Mouse (Mus musculus) hindbrain, embryonic 16.5 days (tissue): ENCODE results near the gene Zfp536. TPM values are rescaled to one million over a fixed set of nuclear protein-coding genes. Genes with fewer than 3 reads are reported as not detected.

Source experiments
- ATAC-seq: fragments of 200-750 bp; cut with Nextera tagmentation; 2 replicates; pipeline ENCODE4 v1.8.0; 2017; ENCODE audit warnings: moderate TSS enrichment, moderate library complexity
- H3K27ac ChIP-seq: fragments of 300-500 bp; sonication (generic); 2 replicates; pipeline ENCODE4 v1.5.1; 2014; ENCODE audit warnings: low read depth, mild to moderate bottlenecking, control low read depth, low read length, moderate library complexity
- H3K27me3 ChIP-seq: fragments of 300-500 bp; sonication (generic); replicated peaks from 2 replicates; pipeline ENCODE4 v1.6.1; 2014; ENCODE audit warnings: low read length; ENCODE audit not compliant: control insufficient read depth, insufficient read depth
- H3K36me3 ChIP-seq: fragments of 300-500 bp; sonication (generic); 2 replicates; pipeline ENCODE4 v1.6.1; 2014; ENCODE audit warnings: mild to moderate bottlenecking, low read length, moderate library complexity, mixed read lengths; ENCODE audit not compliant: control insufficient read depth, insufficient read depth
- H3K4me1 ChIP-seq: fragments of 300-500 bp; sonication (generic); 2 replicates; pipeline ENCODE4 v1.6.1; 2014; ENCODE audit warnings: low read depth, low read length; ENCODE audit not compliant: control insufficient read depth, insufficient read depth
- H3K4me2 ChIP-seq: fragments of 300-500 bp; sonication (generic); 2 replicates; pipeline ENCODE4 v1.6.1; 2014; ENCODE audit warnings: mild to moderate bottlenecking, low read length, control low read depth, moderate library complexity
- H3K4me3 ChIP-seq: fragments of 300-500 bp; sonication (generic); 2 replicates; pipeline ENCODE4 v1.5.1; 2014; ENCODE audit warnings: mild to moderate bottlenecking, low read length, control low read depth, moderate library complexity
- H3K9ac ChIP-seq: fragments of 300-500 bp; sonication (generic); 2 replicates; pipeline ENCODE4 v1.6.1; 2014; ENCODE audit warnings: low read depth, mild to moderate bottlenecking, control low read depth, low read length, moderate library complexity
- H3K9me3 ChIP-seq: fragments of 300-500 bp; sonication (generic); 2 replicates; pipeline ENCODE4 v1.6.1; 2014; ENCODE audit warnings: mild to moderate bottlenecking, low read length, moderate library complexity; ENCODE audit not compliant: control insufficient read depth
- WGBS: fragments of 180-500 bp; shearing (Covaris S2); extraction: QIAGEN DNeasy Blood & Tissue Kit; methylation state at CpG from one replicate; pipeline ENCODE4 v1.1.7; 2014; 5-methylcytosine and 5-hydroxymethylcytosine counted together
- polyA plus RNA-seq: library from polyadenylated mRNA; unstranded; fragments of >200 nt; fragmentation: Nextera tagmentation; extraction: Ambion mirVana; gene quantifications from 2 replicates; pipeline ENCODE4 v1.2.1, GENCODE M21; 2015

The Zfp536 gene
- polyA plus RNA-seq, 1 experiment from 2014 or later, result 28.5 TPM

DNA sequence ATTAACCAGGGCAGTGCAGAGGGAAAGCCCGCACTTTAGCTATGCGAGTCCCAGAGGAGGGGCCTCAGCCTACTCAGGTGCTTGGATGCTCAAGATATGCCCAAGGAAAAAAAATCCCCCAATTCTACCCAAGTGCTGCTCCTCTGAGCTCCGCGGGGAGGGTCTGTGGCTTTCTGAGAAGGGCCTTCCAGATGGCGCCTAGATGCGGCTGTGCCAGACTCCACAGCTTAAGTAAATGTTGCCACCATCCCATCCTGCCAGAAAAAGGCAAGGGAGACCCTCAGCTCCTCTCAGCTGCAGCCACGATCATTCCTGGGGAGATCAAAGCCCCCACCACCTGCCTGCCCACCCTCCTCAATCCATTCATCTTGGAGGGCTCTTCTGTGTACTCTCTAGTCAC, 212.9 kb downstream of the Zfp536 start:
- WGBS, result 61% methylated on average over 7 of the region's 7 CpGs
- Histone ChIP-seq H3K9me3 (no peaks in the 10 kb centered on the region), H3K27ac (no peak overlapping the region), H3K36me3 (no peaks in the 10 kb centered on the region), H3K4me2 (no peak overlapping the region), H3K4me3 (no peak overlapping the region), H3K4me1 (peaks cover 32% of the 10 kb centered on the region), H3K9ac (no peak overlapping the region), H3K27me3 (no peaks in the 10 kb centered on the region)
- no peak for ATAC-seq

GRCm38 (mm10) chr7:37559851-37560250, 213.6 kb downstream of the Zfp536 start:
- Histone ChIP-seq H3K36me3 (no peaks in the 10 kb centered on the region), H3K27ac (no peak overlapping the region), H3K27me3 (no peaks in the 10 kb centered on the region), H3K4me3 (no peak overlapping the region), H3K4me2 (no peak overlapping the region), H3K9me3 (no peaks in the 10 kb centered on the region), H3K9ac (no peak overlapping the region), H3K4me1 (peaks cover 28% of the 10 kb centered on the region)
- ATAC-seq, result no peak
- 45% methylated on average over 3 of the region's 3 CpGs for WGBS

DNA sequence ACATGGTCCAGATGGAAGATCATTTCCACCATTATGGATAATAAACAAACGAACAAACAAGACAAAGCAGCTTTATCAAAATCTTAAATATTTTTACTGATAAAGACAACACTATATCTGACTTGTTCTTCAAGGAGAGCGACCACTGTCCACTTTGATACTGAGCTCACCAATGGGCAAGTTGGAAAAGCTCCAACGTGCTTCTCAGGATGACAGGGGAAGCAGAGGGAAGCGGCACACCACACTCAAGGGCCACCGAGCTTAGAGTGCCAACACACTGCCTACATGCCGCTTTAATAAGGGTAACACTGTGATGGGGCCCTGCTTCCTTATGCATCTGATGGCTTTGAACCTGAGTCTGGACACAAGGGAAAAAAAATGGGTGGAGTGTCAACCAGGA, 214.1 kb downstream of the Zfp536 start:
- no peaks in the 10 kb centered on the region for H3K27me3 ChIP-seq
- no peak overlapping the region for H3K4me2 ChIP-seq
- no peaks in the 10 kb centered on the region for H3K36me3 ChIP-seq
- H3K4me1 ChIP-seq, result peaks cover 23% of the 10 kb centered on the region
- H3K4me3 ChIP-seq, result no peak overlapping the region
- WGBS, result 78% methylated on average over 6 of the region's 6 CpGs
- H3K27ac ChIP-seq, result no peak overlapping the region
- no peak overlapping the region for H3K9ac ChIP-seq
- ATAC-seq, result no peak
- H3K9me3 ChIP-seq, result no peaks in the 10 kb centered on the region

- no peak for ATAC-seq
- Histone ChIP-seq H3K9ac (no peak overlapping the region), H3K4me1 (no peaks in the 10 kb centered on the region; the same call in 1 of the 2 replicates), H3K9me3 (no peaks in the 10 kb centered on the region), H3K36me3 (no peaks in the 10 kb centered on the region), H3K27ac (no peak overlapping the region), H3K4me3 (no peak overlapping the region), H3K4me2 (no peak overlapping the region), H3K27me3 (no peaks in the 10 kb centered on the region)
- WGBS, result 74% methylated on average over 1 of the region's 1 CpGs
These were observed 216.6 kb downstream of the Zfp536 start for GRCm38 (mm10) chr7:37556811-37557210.

DNA sequence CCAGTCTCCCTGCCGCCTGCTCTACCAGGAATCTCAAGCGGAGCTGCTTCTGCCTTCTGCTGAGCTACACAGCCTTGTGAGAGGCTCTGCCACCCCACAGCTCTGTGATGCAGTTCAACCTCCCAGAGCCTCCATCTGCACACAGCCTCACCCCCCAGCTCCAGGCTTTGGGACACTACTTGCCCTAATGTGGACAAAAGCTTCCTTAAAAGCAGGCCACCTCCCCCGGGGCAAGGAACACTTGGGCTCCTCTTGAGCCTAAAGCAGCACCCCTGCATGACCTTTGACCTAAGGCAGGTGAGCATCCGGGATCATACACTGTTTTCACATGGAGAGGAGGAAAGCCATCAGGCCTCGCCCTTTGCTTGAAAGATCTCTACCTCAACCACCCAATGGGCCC, 219.0 kb downstream of the Zfp536 start:
- Histone ChIP-seq H3K4me2 (no peak overlapping the region), H3K4me3 (no peak overlapping the region), H3K9me3 (no peaks in the 10 kb centered on the region), H3K36me3 (no peaks in the 10 kb centered on the region), H3K9ac (no peak overlapping the region), H3K27ac (no peak overlapping the region), H3K4me1 (no peaks in the 10 kb centered on the region), H3K27me3 (no peaks in the 10 kb centered on the region)
- 76% methylated on average over 5 of the region's 5 CpGs for WGBS
- no peak for ATAC-seq

DNA sequence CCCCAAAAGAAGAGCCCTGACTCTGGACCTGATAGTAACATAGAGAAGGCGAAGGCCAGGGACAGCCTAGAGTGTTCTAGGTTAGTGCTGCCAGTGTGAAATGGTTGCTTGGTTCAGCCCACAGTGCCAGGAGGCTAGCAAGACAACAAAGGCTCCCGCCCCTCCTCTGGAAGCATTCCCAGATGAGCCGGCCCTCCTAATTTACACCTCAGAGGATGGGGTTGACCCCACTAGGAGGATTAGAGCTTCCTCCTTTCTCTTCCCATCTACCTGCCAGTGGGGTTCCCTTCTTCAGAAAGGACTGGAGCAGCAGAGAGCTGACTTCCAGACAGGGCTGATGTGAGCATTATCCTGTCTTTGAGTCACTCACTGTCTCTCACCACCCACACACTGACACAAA, 219.8 kb downstream of the Zfp536 start:
- 48% methylated on average over 3 of the region's 3 CpGs for WGBS
- Histone ChIP-seq H3K27me3 (no peaks in the 10 kb centered on the region), H3K9ac (no peak overlapping the region), H3K36me3 (no peaks in the 10 kb centered on the region), H3K4me1 (no peaks in the 10 kb centered on the region; the same call in 1 of the 2 replicates), H3K4me2 (no peak overlapping the region), H3K27ac (no peak overlapping the region), H3K9me3 (no peaks in the 10 kb centered on the region), H3K4me3 (no peak overlapping the region)
- ATAC-seq, result peak; percentile 35; the same call in 1 of the 2 replicates

DNA sequence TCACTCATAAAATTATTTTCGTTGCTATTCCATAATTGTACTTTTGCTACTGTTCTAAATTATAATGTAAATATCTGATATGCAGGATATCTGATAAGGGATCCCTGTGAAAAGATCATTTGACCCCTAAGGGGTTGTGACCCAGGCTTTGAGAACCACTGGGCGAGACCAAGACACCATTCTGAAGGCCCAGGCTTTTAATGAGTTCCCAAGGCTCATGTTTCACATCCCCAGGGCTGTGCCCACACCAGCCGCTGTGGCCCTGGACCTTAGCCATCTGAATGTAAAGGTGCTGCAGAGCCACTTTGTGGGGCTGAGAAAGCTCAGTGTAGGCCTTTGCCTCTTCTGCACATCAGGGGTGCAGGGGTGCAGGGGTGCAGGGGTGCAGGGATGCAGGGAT, 221.1 kb downstream of the Zfp536 start:
- H3K9ac ChIP-seq, result no peak overlapping the region
- H3K27me3 ChIP-seq, result no peaks in the 10 kb centered on the region
- ATAC-seq, result no peak
- H3K4me1 ChIP-seq, result no peaks in the 10 kb centered on the region; the same call in 1 of the 2 replicates
- H3K4me2 ChIP-seq, result no peak overlapping the region
- 77% methylated on average over 3 of the region's 3 CpGs for WGBS
- H3K4me3 ChIP-seq, result no peak overlapping the region
- no peaks in the 10 kb centered on the region for H3K36me3 ChIP-seq
- no peak overlapping the region for H3K27ac ChIP-seq
- no peaks in the 10 kb centered on the region for H3K9me3 ChIP-seq

GRCm38 (mm10) chr7:37548805-37549204, 224.6 kb downstream of the Zfp536 start:
- no peak overlapping the region for H3K27ac ChIP-seq

DNA sequence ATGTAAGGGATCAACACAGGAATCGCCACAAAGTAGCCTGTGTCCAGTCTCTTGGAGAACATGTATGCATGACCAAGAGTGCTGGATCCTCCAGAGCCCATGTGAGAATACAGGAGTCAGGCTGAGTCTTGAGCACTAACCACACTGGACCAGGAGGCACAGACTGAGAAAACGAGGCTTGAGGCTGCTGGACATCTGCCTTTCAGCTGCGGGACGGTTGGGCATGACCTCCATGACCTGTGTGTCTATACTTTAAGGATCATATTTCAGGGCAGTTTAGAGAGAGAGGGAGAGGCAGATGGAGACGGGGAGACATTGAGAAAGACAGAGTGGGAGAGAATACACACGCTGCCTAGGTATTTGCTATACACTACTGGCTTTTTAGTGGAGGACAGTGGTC, 229.4 kb downstream of the Zfp536 start:
- 34% methylated on average over 6 of the region's 6 CpGs for WGBS
- no peak overlapping the region for H3K4me2 ChIP-seq
- H3K4me1 ChIP-seq, result no peaks in the 10 kb centered on the region; the same call in 1 of the 2 replicates
- no peak for ATAC-seq
- H3K4me3 ChIP-seq, result no peak overlapping the region
- H3K27ac ChIP-seq, result no peak overlapping the region
- H3K9ac ChIP-seq, result no peak overlapping the region
- H3K27me3 ChIP-seq, result no peaks in the 10 kb centered on the region
- H3K9me3 ChIP-seq, result no peaks in the 10 kb centered on the region
- H3K36me3 ChIP-seq, result no peaks in the 10 kb centered on the region

More at GRCm38 (mm10) chr7:37548805-37549204, 224.6 kb downstream of the Zfp536 start:
- WGBS, result 56% methylated on average over 15 of the region's 15 CpGs
- no peaks in the 10 kb centered on the region for H3K27me3 ChIP-seq
- H3K4me1 ChIP-seq, result no peaks in the 10 kb centered on the region; the same call in 1 of the 2 replicates
- peak overlapping the region; percentile 22; the same call in 1 of the 2 replicates for H3K4me2 ChIP-seq
- ATAC-seq, result 0 out of 2 replicates have a peak, but pooled peaks have one; percentile 37
- no peak overlapping the region for H3K4me3 ChIP-seq
- H3K9ac ChIP-seq, result no peak overlapping the region
- no peaks in the 10 kb centered on the region for H3K9me3 ChIP-seq
- no peaks in the 10 kb centered on the region for H3K36me3 ChIP-seq

- no peak overlapping the region for H3K4me3 ChIP-seq
- no peak overlapping the region for H3K27ac ChIP-seq
- H3K9me3 ChIP-seq, result no peaks in the 10 kb centered on the region
- no peaks in the 10 kb centered on the region for H3K4me1 ChIP-seq
- ATAC-seq, result no peak
- WGBS, result 76% methylated on average over 7 of the region's 7 CpGs
- H3K36me3 ChIP-seq, result no peaks in the 10 kb centered on the region
- no peaks in the 10 kb centered on the region for H3K27me3 ChIP-seq
- no peak overlapping the region for H3K9ac ChIP-seq
- H3K4me2 ChIP-seq, result no peak overlapping the region
These were observed 230.5 kb downstream of the Zfp536 start for GRCm38 (mm10) chr7:37542951-37543350.
